Mouse (Mus musculus): ENCODE measurements around the gene Higd1b. TPM values are rescaled to one million over a fixed set of nuclear protein-coding genes. Genes with fewer than 3 reads are reported as not detected.

Gene Higd1b
- polyA plus RNA-seq, 1 experiment from 2014 or later, result 14.5 TPM

GRCm38 (mm10) chr11:102818121-102819020 lies 17.3 kb upstream of the Higd1b start:
- H3K27ac ChIP-seq (ENCODE audit: low read length), result peak overlapping the region; percentile 91
- under 1% methylated on average over 56 of the region's 92 CpGs for WGBS
- H3K36me3 ChIP-seq (ENCODE audit: control insufficient read depth, insufficient read depth), result no peaks in the 10 kb centered on the region
- peak; percentile 57 for ATAC-seq
- H3K9ac ChIP-seq (replicated peaks; ENCODE audit: low read depth, low read length), result peak overlapping the region; percentile 94
- peaks cover 6% of the 10 kb centered on the region; the same call in 1 of the 2 replicates for H3K27me3 ChIP-seq (replicated peaks; ENCODE audit: control insufficient read depth, insufficient read depth, low read length)
- no peaks in the 10 kb centered on the region for H3K9me3 ChIP-seq (ENCODE audit: control insufficient read depth, low read length)
- peak overlapping the region; percentile 88 for H3K4me3 ChIP-seq (replicated peaks; ENCODE audit: low read length)
- H3K4me1 ChIP-seq (replicated peaks; ENCODE audit: control insufficient read depth, insufficient read depth, low read length), result peaks cover 22% of the 10 kb centered on the region
- peak overlapping the region; percentile 62 for H3K4me2 ChIP-seq (ENCODE audit: low read length)

GRCm38 (mm10) chr11:102819021-102819782 lies 16.4 kb upstream of the Higd1b start, which contains the start of gene Gjc1:
Gene Gjc1 (minus strand): TSS chr11:102819700.
- no peaks in the 10 kb centered on the region for H3K36me3 ChIP-seq (ENCODE audit: control insufficient read depth, insufficient read depth)
- H3K27me3 ChIP-seq (replicated peaks; ENCODE audit: control insufficient read depth, insufficient read depth, low read length), result peaks cover 6% of the 10 kb centered on the region; the same call in 1 of the 2 replicates
- H3K4me2 ChIP-seq (ENCODE audit: low read length), result peak within 1 kb of the TSS; percentile 62
- peaks cover 22% of the 10 kb centered on the region for H3K4me1 ChIP-seq (replicated peaks; ENCODE audit: control insufficient read depth, insufficient read depth, low read length)
- H3K27ac ChIP-seq (ENCODE audit: low read length), result peak within 1 kb of the TSS; percentile 91
- peak within 1 kb of the TSS; percentile 94 for H3K9ac ChIP-seq (replicated peaks; ENCODE audit: low read depth, low read length)
- no peaks in the 10 kb centered on the region for H3K9me3 ChIP-seq (ENCODE audit: control insufficient read depth, low read length)
- peak; percentile 90 for ATAC-seq
- H3K4me3 ChIP-seq (replicated peaks; ENCODE audit: low read length), result peak within 1 kb of the TSS; percentile 88
- under 1% methylated on average over 50 of the region's 97 CpGs for WGBS

GRCm38 (mm10) chr11:102819783-102820385 lies 15.8 kb upstream of the Higd1b start:
- Histone ChIP-seq H3K27ac (ENCODE audit: low read length) (no peak overlapping the region), H3K4me3 (replicated peaks; ENCODE audit: low read length) (peak overlapping the region; percentile 88), H3K36me3 (ENCODE audit: control insufficient read depth, insufficient read depth) (no peaks in the 10 kb centered on the region), H3K4me1 (replicated peaks; ENCODE audit: control insufficient read depth, insufficient read depth, low read length) (peaks cover 22% of the 10 kb centered on the region), H3K27me3 (replicated peaks; ENCODE audit: control insufficient read depth, insufficient read depth, low read length) (peaks cover 6% of the 10 kb centered on the region; the same call in 1 of the 2 replicates), H3K9ac (replicated peaks; ENCODE audit: low read depth, low read length) (no peak overlapping the region), H3K9me3 (ENCODE audit: control insufficient read depth, low read length) (no peaks in the 10 kb centered on the region), H3K4me2 (ENCODE audit: low read length) (peak overlapping the region; percentile 62)
- ATAC-seq, result no peak
- 4% methylated on average over 14 of the region's 14 CpGs for WGBS

GRCm38 (mm10) chr11:102820432-102820831 lies 15.2 kb upstream of the Higd1b start:
- WGBS, result 8% methylated on average over 3 of the region's 3 CpGs
- Histone ChIP-seq H3K4me3 (replicated peaks; ENCODE audit: low read length) (no peak overlapping the region), H3K27ac (ENCODE audit: low read length) (no peak overlapping the region), H3K9me3 (ENCODE audit: control insufficient read depth, low read length) (no peaks in the 10 kb centered on the region), H3K36me3 (ENCODE audit: control insufficient read depth, insufficient read depth) (no peaks in the 10 kb centered on the region), H3K27me3 (replicated peaks; ENCODE audit: control insufficient read depth, insufficient read depth, low read length) (peaks cover 6% of the 10 kb centered on the region; the same call in 1 of the 2 replicates), H3K4me2 (ENCODE audit: low read length) (no peak overlapping the region), H3K4me1 (replicated peaks; ENCODE audit: control insufficient read depth, insufficient read depth, low read length) (peaks cover 22% of the 10 kb centered on the region), H3K9ac (replicated peaks; ENCODE audit: low read depth, low read length) (no peak overlapping the region)
- no peak for ATAC-seq

- H3K9me3 ChIP-seq (ENCODE audit: control insufficient read depth, low read length), result no peaks in the 10 kb centered on the region
Measured at GRCm38 (mm10) chr11:102821231-102821630, 14.4 kb upstream of the Higd1b start.

GRCm38 (mm10) chr11:102826476-102826875 lies 9.2 kb upstream of the Higd1b start:
- no peaks in the 10 kb centered on the region for H3K4me1 ChIP-seq (replicated peaks; ENCODE audit: control insufficient read depth, insufficient read depth, low read length)
- H3K4me2 ChIP-seq (ENCODE audit: low read length), result no peak overlapping the region
- H3K4me3 ChIP-seq (replicated peaks; ENCODE audit: low read length), result no peak overlapping the region
- no peaks in the 10 kb centered on the region for H3K9me3 ChIP-seq (ENCODE audit: control insufficient read depth, low read length)
- WGBS, result 67% methylated on average over 2 of the region's 2 CpGs
- H3K27ac ChIP-seq (ENCODE audit: low read length), result no peak overlapping the region
- H3K9ac ChIP-seq (replicated peaks; ENCODE audit: low read depth, low read length), result no peak overlapping the region
- ATAC-seq, result no peak
- H3K27me3 ChIP-seq (replicated peaks; ENCODE audit: control insufficient read depth, insufficient read depth, low read length), result no peaks in the 10 kb centered on the region
- H3K36me3 ChIP-seq (ENCODE audit: control insufficient read depth, insufficient read depth), result no peaks in the 10 kb centered on the region

More at GRCm38 (mm10) chr11:102821231-102821630, 14.4 kb upstream of the Higd1b start:
- H3K27me3 ChIP-seq (replicated peaks; ENCODE audit: control insufficient read depth, insufficient read depth, low read length), result peaks cover 6% of the 10 kb centered on the region; the same call in 1 of the 2 replicates
- H3K36me3 ChIP-seq (ENCODE audit: control insufficient read depth, insufficient read depth), result no peaks in the 10 kb centered on the region
- no peak overlapping the region for H3K4me2 ChIP-seq (ENCODE audit: low read length)
- peaks cover 17% of the 10 kb centered on the region for H3K4me1 ChIP-seq (replicated peaks; ENCODE audit: control insufficient read depth, insufficient read depth, low read length)
- 48% methylated on average over 6 of the region's 6 CpGs for WGBS
- no peak overlapping the region for H3K9ac ChIP-seq (replicated peaks; ENCODE audit: low read depth, low read length)
- no peak overlapping the region for H3K27ac ChIP-seq (ENCODE audit: low read length)
- ATAC-seq, result no peak
- H3K4me3 ChIP-seq (replicated peaks; ENCODE audit: low read length), result no peak overlapping the region

- no peaks in the 10 kb centered on the region for H3K4me1 ChIP-seq (replicated peaks; ENCODE audit: control insufficient read depth, insufficient read depth, low read length)
- no peaks in the 10 kb centered on the region for H3K9me3 ChIP-seq (ENCODE audit: control insufficient read depth, low read length)
- no peak overlapping the region for H3K4me2 ChIP-seq (ENCODE audit: low read length)
- no peak overlapping the region for H3K4me3 ChIP-seq (replicated peaks; ENCODE audit: low read length)
- ATAC-seq, result no peak
- H3K27me3 ChIP-seq (replicated peaks; ENCODE audit: control insufficient read depth, insufficient read depth, low read length), result no peaks in the 10 kb centered on the region
- H3K27ac ChIP-seq (ENCODE audit: low read length), result no peak overlapping the region
- WGBS, result 66% methylated on average over 4 of the region's 4 CpGs
- no peaks in the 10 kb centered on the region for H3K36me3 ChIP-seq (ENCODE audit: control insufficient read depth, insufficient read depth)
- no peak overlapping the region for H3K9ac ChIP-seq (replicated peaks; ENCODE audit: low read depth, low read length)
Measured at GRCm38 (mm10) chr11:102827097-102827496, 8.6 kb upstream of the Higd1b start.

- Histone ChIP-seq H3K4me2 (ENCODE audit: low read length) (no peak overlapping the region), H3K27ac (ENCODE audit: low read length) (no peak overlapping the region), H3K4me3 (replicated peaks; ENCODE audit: low read length) (no peak overlapping the region), H3K36me3 (ENCODE audit: control insufficient read depth, insufficient read depth) (no peaks in the 10 kb centered on the region), H3K27me3 (replicated peaks; ENCODE audit: control insufficient read depth, insufficient read depth, low read length) (no peaks in the 10 kb centered on the region), H3K4me1 (replicated peaks; ENCODE audit: control insufficient read depth, insufficient read depth, low read length) (no peaks in the 10 kb centered on the region), H3K9ac (replicated peaks; ENCODE audit: low read depth, low read length) (no peak overlapping the region), H3K9me3 (ENCODE audit: control insufficient read depth, low read length) (no peaks in the 10 kb centered on the region)
- no peak for ATAC-seq
- 84% methylated on average over 4 of the region's 4 CpGs for WGBS
Measured at GRCm38 (mm10) chr11:102830276-102830675, 5.4 kb upstream of the Higd1b start.

Measured in forebrain, embryonic 16.5 days (tissue).